Comparison of ENCODE assay signal across 9 mouse cellular contexts in genomic region chr19:28964552-28964903, GRCm38 (mm10). TPM values are rescaled to one million over a fixed set of nuclear protein-coding genes. Genes with fewer than 3 reads are reported as not detected.
DNase-seq lines count a peak whose midpoint lies in the region; ATAC-seq and TF ChIP-seq lines count a peak whose summit lies in the region.
"Had no signal": no experiment of that assay in that cellular context is flagged by ENCODE, and none has a peak within 500 bp of the region (broad histone marks: within the 10 kb centered on the region; RNA-seq: fewer than 3 reads in every experiment).

No protein-coding gene starts in this region.

- no peak for DNase-seq in heart, postnatal 14 days
- DNase-seq in hindbrain, embryonic 10.5 days (ENCODE audit: low spot score), result no peak
- DNase-seq in midbrain, embryonic 10.5 days (ENCODE audit: low spot score), result no peak
- no peak for DNase-seq in urinary bladder, postnatal 4 days (ENCODE audit: low spot score in 2 of 2)
- no peak for DNase-seq in ovary, adult 18-20 months (ENCODE audit: low spot score)

- peak; percentile 23; the same call in 1 of the 2 replicates for ATAC-seq in heart, embryonic 16.5 days (replicated peaks; ENCODE audit: extremely low read depth, insufficient read depth, low FRiP score)
- no peak for ATAC-seq in activated CD4-positive, CD25-positive, alpha-beta regulatory T cell, adult 4 months

- TF ChIP-seq CTCF in bone marrow, adult 2 months (IDR thresholded peaks at IDR 0.05; ENCODE audit: control insufficient read depth, insufficient read depth, low read length), result no peak

- H3K9ac ChIP-seq in heart, embryonic 16.5 days (ENCODE audit: low read length), result peak overlapping the region; percentile 83

- WGBS in heart, embryonic 16.5 days, result 6% methylated on average over 16 of the region's 16 CpGs
- WGBS in bone marrow, adult 2 months, result 7% methylated on average over 16 of the region's 16 CpGs
- 5% methylated on average over 16 of the region's 16 CpGs for WGBS in hindbrain, embryonic 10.5 days
- WGBS in midbrain, embryonic 10.5 days, result 6% methylated on average over 16 of the region's 16 CpGs

- peak overlapping the region; percentile 95 for H3K27ac ChIP-seq in heart, embryonic 16.5 days (ENCODE audit: low read length)
- H3K27ac ChIP-seq in bone marrow, adult 2 months (ENCODE audit: control insufficient read depth, insufficient read depth, low read depth, low read length, poor library complexity), result peak overlapping the region; percentile 76; the same call in 1 of the 2 replicates
- peak overlapping the region; percentile 91 for H3K27ac ChIP-seq in hindbrain, embryonic 10.5 days
- peak overlapping the region; percentile 88 for H3K27ac ChIP-seq in midbrain, embryonic 10.5 days (replicated peaks)

- peak overlapping the region; percentile 65 for H3K4me3 ChIP-seq in heart, embryonic 16.5 days (ENCODE audit: low read length)
- H3K4me3 ChIP-seq in bone marrow, adult 2 months (replicated peaks; ENCODE audit: control insufficient read depth, low read depth, low read length), result peak overlapping the region; percentile 91
- H3K4me3 ChIP-seq in hindbrain, embryonic 10.5 days, result peak overlapping the region; percentile 92
- peak overlapping the region; percentile 92 for H3K4me3 ChIP-seq in midbrain, embryonic 10.5 days

- peak overlapping the region; percentile 73 for H3K4me2 ChIP-seq in heart, embryonic 16.5 days (ENCODE audit: low read depth, low read length)

- no peaks in the 10 kb centered on the region for H3K27me3 ChIP-seq in heart, embryonic 16.5 days (ENCODE audit: control insufficient read depth, insufficient read depth, low read length)
- H3K27me3 ChIP-seq in hindbrain, embryonic 10.5 days (ENCODE audit: insufficient read depth, poor library complexity, severe bottlenecking), result peaks cover 42% of the 10 kb centered on the region
- peaks cover 32% of the 10 kb centered on the region for H3K27me3 ChIP-seq in midbrain, embryonic 10.5 days (ENCODE audit: low read depth, poor library complexity, severe bottlenecking)

- no peaks in the 10 kb centered on the region for H3K36me3 ChIP-seq in heart, embryonic 16.5 days (ENCODE audit: control insufficient read depth, insufficient read depth)
- H3K36me3 ChIP-seq in hindbrain, embryonic 10.5 days, result no peaks in the 10 kb centered on the region
- no peaks in the 10 kb centered on the region for H3K36me3 ChIP-seq in midbrain, embryonic 10.5 days

- TF ChIP-seq POLR2A in bone marrow, adult 2 months (IDR thresholded peaks at IDR 0.05; ENCODE audit: borderline replicate concordance, control insufficient read depth, low read depth, low read length), result no peak

- H3K4me1 ChIP-seq in heart, embryonic 16.5 days (ENCODE audit: control insufficient read depth, insufficient read depth, low read length), result peaks cover 22% of the 10 kb centered on the region
- peaks cover 5% of the 10 kb centered on the region; the same call in 1 of the 2 replicates for H3K4me1 ChIP-seq in bone marrow, adult 2 months (ENCODE audit: control insufficient read depth, insufficient read depth, low read length)
- peaks cover 26% of the 10 kb centered on the region for H3K4me1 ChIP-seq in hindbrain, embryonic 10.5 days (replicated peaks)
- H3K4me1 ChIP-seq in midbrain, embryonic 10.5 days, result peaks cover 27% of the 10 kb centered on the region

- intact Hi-C loops in heart, postnatal 14 days (cut with DNase I), result no loop called here

- H3K9me3 ChIP-seq in heart, embryonic 16.5 days (replicated peaks; ENCODE audit: control insufficient read depth, low read length), result no peaks in the 10 kb centered on the region
- no peaks in the 10 kb centered on the region for H3K9me3 ChIP-seq in hindbrain, embryonic 10.5 days
- H3K9me3 ChIP-seq in midbrain, embryonic 10.5 days (replicated peaks), result no peaks in the 10 kb centered on the region

RNA-seq across cellular contexts. Expression of gene Plpp6, which starts 0.8 kb away (rescaled TPM):
- 7.9 and 8.8 TPM in 2 replicates for polyA plus RNA-seq in heart, embryonic 16.5 days (2015; fragmentation: Nextera tagmentation; extraction: Ambion mirVana)
- 1 to 10 TPM; 6.1 to 6.2 TPM for total RNA-seq in heart, postnatal 14 days (2021)
- 1.6 and 3.5 TPM in 2 replicates for polyA plus RNA-seq in bone marrow, adult 2 months (2011; ENCODE audit: insufficient read depth, insufficient read length, low replicate concordance, missing spikeins)
- 5.2 and 5.6 TPM in 2 replicates for polyA plus RNA-seq in hindbrain, embryonic 10.5 days (2016; fragmentation: Nextera tagmentation; extraction: Ambion mirVana)
- 3.6 and 5.7 TPM in 2 replicates for polyA plus RNA-seq in midbrain, embryonic 10.5 days (2016; fragmentation: Nextera tagmentation; extraction: Ambion mirVana)
- polyA plus RNA-seq in activated CD4-positive, CD25-positive, alpha-beta regulatory T cell, adult 4 months (2017; shearing (Covaris generic)), result 1 to 10 TPM; 1.6 to 2.5 TPM

RNA-seq across cellular contexts. Expression of gene 4430402I18Rik, which starts 3.1 kb away (rescaled TPM):
- 11.0 and 11.2 TPM in 2 replicates for polyA plus RNA-seq in heart, embryonic 16.5 days (2015; fragmentation: Nextera tagmentation; extraction: Ambion mirVana)
- total RNA-seq in heart, postnatal 14 days (2021), result 10 to 100 TPM; 14.2 to 14.9 TPM
- not detected in 2 replicates for polyA plus RNA-seq in bone marrow, adult 2 months (2011; ENCODE audit: insufficient read depth, insufficient read length, low replicate concordance, missing spikeins)
- 0.15 and 0.78 TPM in 2 replicates for polyA plus RNA-seq in hindbrain, embryonic 10.5 days (2016; fragmentation: Nextera tagmentation; extraction: Ambion mirVana)
- 0.33 and 0.34 TPM in 2 replicates for polyA plus RNA-seq in midbrain, embryonic 10.5 days (2016; fragmentation: Nextera tagmentation; extraction: Ambion mirVana)
- polyA plus RNA-seq in activated CD4-positive, CD25-positive, alpha-beta regulatory T cell, adult 4 months (2017; shearing (Covaris generic)), result under 1 TPM in 1 of 2 experiments, not detected in 1; 0.22 TPM
- total RNA-seq: neutrophil, adult 5-6 weeks had no signal

RNA-seq across cellular contexts. Expression of gene Cdc37l1, which starts 25.6 kb away (rescaled TPM):
- 54.7 and 55.7 TPM in 2 replicates for polyA plus RNA-seq in heart, embryonic 16.5 days (2015; fragmentation: Nextera tagmentation; extraction: Ambion mirVana)
- total RNA-seq in heart, postnatal 14 days (2021), result 10 to 100 TPM; 67.5 to 74.0 TPM
- polyA plus RNA-seq in bone marrow, adult 2 months (2011; ENCODE audit: insufficient read depth, insufficient read length, low replicate concordance, missing spikeins), result 17.0 and 32.0 TPM in 2 replicates
- 37.0 and 38.6 TPM in 2 replicates for polyA plus RNA-seq in hindbrain, embryonic 10.5 days (2016; fragmentation: Nextera tagmentation; extraction: Ambion mirVana)
- 33.8 and 43.2 TPM in 2 replicates for polyA plus RNA-seq in midbrain, embryonic 10.5 days (2016; fragmentation: Nextera tagmentation; extraction: Ambion mirVana)
- polyA plus RNA-seq in activated CD4-positive, CD25-positive, alpha-beta regulatory T cell, adult 4 months (2017; shearing (Covaris generic)), result 10 to 100 TPM; 26.7 to 38.7 TPM
